Mouse (Mus musculus) inflammation-experienced regulatory T-cells, adult 6 months (primary cell): ENCODE results near the gene Slamf8. TPM values are rescaled to one million over a fixed set of nuclear protein-coding genes. Genes with fewer than 3 reads are reported as not detected.

Experiments used
- ATAC-seq: one replicate; pipeline ENCODE4 v1.8.0; 2017
- polyA plus RNA-seq, 3 experiments: library from polyadenylated mRNA; unstranded; fragments of 100-300 nt; shearing (Covaris generic); gene quantifications; one replicate each; pipeline ENCODE4 v1.2.1; 2017

The Slamf8 gene
- 1 to 10 TPM in 2 of 3 experiments, under 1 TPM in 1; 0.40 to 1.6 (median 1.1) TPM for polyA plus RNA-seq

- ATAC-seq: peak; percentile 63
These were observed at the start of gene Slamf8 for GRCm38 (mm10) chr1:172590385-172590784. Slamf8 (minus strand) TSS chr1:172590568.

- no peak for ATAC-seq
These were observed 48.4 kb upstream of the Slamf8 start for GRCm38 (mm10) chr1:172638781-172639180.

GRCm38 (mm10) chr1:172637801-172638200, 47.4 kb upstream of the Slamf8 start:
- no peak for ATAC-seq

- no peak for ATAC-seq
These were observed 45.9 kb upstream of the Slamf8 start for GRCm38 (mm10) chr1:172636266-172636665.

- ATAC-seq: no peak
These were observed 44.9 kb upstream of the Slamf8 start for GRCm38 (mm10) chr1:172635258-172635657.

DNA sequence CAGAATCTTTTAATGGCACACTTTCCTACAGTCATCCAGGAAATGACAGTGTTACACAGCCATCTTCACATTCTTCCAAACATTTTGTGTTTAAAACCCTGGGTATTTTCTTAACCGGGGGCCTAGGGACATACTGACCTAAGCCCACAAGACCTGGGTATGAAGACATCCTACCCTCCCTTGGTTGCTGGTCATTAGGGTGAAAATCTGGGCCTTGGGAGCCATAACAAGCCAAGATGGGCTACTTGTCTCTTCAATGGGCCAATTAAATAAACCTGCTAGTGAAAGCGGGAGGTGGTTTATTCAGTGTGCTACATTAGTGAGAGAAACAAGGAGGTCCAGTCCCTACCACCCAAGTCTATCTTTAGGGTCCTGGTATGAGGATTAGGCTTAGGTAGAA, 43.8 kb upstream of the Slamf8 start:
- ATAC-seq: no peak

DNA sequence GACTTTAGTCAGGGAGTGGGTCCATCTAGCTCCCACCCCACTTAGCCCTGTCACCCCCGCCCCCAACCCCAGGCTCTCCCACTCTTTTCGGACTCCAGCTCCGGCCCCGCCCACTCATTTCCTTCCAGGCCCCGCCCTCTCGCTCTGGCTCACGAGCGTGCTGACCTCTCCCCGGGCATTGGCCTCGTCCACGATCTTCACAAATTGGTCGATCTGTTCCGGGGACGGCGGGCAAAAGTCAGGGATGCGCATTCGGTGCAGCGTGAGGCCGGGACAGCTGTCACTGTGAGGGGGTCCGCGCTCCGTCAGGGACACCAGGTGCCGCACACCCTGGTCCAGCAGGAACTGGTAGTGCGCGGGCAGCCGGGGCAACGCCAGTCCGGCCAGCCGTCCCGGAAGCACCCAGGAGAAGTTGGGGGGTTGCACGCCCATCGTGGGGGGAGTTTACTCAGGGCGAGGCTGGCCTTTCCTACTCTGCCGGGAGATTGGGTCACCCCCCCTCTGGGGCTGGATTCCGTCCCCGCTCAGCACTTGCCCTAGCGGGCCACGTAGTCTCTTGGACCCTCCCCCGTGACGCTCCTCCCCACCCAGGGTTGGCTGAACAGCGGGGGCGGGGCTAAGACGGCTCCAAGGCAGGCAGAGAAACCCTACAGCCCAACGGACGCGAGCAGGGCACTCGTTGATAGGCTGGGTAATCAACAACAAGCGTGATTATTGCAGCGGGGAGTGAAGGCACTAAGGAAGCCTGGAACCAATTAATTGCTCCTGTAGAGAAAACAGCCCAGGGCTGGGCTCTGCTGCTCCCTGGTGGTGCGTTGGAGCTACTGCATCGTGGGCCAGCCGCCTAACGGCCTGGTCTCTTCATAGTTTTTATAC, 42.3 kb upstream of the Slamf8 start, which contains the start of gene Dusp23:
Gene Dusp23 (minus strand): TSS at position 512 of the 876 bp plus-strand sequence.
- ATAC-seq: peak; percentile 99

DNA sequence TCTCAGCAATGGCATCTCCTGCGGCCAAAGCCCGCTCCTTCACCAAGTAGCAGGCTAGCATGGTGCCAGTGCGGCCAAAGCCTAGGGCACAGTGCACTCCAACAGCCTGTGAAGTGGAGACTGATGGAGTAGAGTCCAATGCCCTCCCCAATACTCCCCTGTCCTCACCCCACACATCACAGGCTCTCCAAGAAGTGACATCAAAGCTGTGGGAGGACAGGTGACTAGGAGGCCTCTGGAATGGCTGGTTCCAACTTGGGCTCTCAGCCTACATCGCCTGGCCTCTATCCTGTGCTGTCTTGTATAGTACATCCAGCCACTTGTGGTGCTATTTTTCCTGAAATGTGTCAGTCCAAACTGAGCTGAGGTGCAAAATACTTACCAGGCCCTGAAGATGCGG, 41.4 kb upstream of the Slamf8 start:
- ATAC-seq: no peak

GRCm38 (mm10) chr1:172629831-172630230, 39.5 kb upstream of the Slamf8 start:
- ATAC-seq: no peak

- no peak for ATAC-seq
These were observed 35.9 kb upstream of the Slamf8 start for GRCm38 (mm10) chr1:172626306-172626705.

- no peak for ATAC-seq
These were observed 33.7 kb upstream of the Slamf8 start for GRCm38 (mm10) chr1:172624081-172624480.

DNA sequence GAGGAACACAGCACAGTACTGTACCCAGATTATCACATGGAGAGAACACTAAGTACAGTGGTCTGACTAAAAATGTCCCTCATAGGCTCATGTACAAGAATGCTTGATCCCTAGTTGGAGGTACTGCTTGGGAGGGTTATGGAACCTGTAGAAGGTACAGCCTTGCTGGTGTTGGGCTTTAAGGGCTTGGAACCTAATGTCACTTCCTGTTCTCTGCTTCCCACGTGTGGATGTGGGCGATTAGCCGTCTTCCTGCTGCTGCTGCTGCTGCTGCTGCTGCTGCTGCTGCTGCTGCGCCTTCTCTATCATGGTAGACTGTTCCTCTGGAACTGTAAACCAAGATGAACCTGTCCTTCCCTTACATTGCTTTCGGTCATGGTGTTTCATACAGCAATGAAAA, 33.2 kb upstream of the Slamf8 start:
- peak; percentile 90 for ATAC-seq

DNA sequence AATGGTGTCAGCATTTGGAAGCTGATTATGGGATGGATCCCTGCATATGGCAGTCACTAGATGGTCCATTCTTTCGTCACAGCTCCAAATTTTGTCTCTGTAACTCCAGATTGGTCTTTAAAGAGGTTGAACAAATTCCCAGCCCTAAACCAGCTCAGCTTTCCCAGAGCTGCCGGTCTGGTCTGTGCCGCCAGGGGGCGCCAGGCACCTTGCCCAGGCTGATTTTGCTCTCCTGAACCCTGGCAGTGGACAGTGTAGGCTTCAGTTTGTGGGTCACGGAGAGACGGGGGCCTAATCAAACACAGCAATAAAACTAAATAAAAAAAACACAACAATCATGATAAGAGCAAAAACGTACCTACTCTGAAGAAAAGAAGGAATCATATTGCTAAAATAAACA, 28.9 kb upstream of the Slamf8 start:
- ATAC-seq: peak; percentile 49

DNA sequence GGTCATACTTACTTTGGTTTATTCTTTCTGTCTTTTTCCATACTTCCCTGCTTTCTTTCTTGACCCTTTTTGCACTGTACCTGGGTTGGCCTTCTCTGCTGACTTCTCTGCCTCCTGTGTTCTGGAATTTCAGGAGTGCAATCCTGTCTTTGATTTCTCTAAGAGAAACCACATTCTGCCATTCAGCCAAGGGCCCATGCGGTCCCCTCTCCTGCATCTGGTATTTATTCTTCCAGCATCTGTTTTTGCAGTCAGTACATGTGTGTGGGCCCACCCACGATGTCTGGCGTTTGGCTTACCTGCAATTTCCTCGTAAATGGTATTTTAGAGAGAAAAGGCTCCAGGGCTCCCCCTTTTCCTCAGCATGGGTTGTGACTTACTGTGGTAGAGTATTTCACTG, 27.8 kb upstream of the Slamf8 start:
- ATAC-seq: no peak

DNA sequence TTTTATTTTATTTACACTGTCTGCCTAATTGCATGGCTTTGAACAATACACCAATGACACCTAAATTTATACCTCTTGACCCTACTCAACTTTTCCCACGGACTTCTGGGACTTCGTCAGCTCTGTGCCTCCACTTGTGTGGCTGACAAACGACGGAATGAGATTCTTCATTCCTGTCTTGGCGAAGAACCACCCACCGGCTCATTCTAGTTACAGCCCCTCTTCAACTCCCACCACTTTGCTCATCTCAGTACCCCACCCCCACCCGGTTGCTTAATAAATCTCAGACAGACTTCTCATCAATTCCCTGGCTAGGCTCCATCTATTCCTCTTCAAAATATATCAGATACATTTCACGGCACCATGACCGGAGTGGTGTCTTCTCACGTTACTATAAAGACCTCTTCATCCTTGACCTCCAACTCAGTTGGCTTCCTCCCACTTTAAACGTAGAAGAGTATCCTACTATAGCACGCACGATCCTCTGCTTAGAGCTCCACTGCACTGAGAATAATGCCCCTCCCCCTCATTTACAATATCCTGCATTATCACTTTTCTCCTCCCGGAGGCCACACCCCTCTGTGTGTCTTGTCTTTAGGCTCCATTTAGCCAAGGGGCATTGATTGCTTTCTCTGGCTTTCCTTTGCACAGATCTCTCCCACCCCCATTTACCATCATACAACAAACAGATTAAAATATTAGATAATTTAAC, 27.2 kb upstream of the Slamf8 start:
- ATAC-seq: no peak

- ATAC-seq: no peak
These were observed 26.4 kb upstream of the Slamf8 start for GRCm38 (mm10) chr1:172616537-172617300.

DNA sequence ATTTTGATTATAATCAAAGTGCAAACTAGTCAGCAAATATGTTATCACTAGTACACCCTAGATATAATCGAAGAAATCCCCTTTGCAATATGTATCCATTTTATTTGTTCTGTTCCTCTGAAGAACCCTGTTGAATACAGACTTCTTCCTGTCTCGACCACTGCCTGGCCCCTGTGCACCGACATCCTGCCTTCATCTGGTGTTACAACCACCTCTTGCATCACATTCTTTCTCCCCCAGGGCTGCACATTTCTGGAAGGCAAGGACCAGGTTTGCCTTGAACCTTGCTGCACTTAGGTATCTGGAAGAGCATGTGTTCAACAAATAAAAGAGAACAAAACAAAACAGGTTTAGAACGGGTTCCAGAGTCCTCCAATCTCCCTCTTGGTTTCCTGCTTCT, 25.0 kb upstream of the Slamf8 start:
- ATAC-seq: no peak

- no peak for ATAC-seq
These were observed 24.3 kb upstream of the Slamf8 start for GRCm38 (mm10) chr1:172614654-172615053.

- ATAC-seq: no peak
These were observed 22.4 kb upstream of the Slamf8 start for GRCm38 (mm10) chr1:172612745-172613144.

GRCm38 (mm10) chr1:172611304-172611703, 20.9 kb upstream of the Slamf8 start:
- no peak for ATAC-seq

GRCm38 (mm10) chr1:172602326-172602725, 12.0 kb upstream of the Slamf8 start, which contains the start of gene Fcrl6:
Fcrl6 (minus strand) TSS chr1:172602551.
- ATAC-seq: no peak

DNA sequence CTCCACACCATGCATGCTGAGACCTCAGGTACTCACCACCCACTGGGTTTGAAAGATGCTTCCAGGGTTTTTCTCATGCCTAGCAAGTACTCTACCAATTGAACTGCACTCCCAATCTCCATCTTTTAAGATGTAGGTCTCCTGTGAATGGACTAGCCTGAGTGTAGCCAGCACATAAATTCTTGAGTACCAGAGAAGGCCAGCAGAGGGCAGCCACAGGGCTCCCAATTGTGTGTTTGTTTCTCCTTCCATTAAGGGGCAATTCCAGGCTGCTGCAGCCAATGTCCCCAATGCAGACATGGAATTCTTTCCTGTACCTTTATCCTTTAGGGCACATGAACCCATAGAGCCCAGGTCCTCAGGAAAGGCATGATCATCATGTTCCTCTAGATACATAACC, 4.1 kb upstream of the Slamf8 start:
- ATAC-seq: no peak

DNA sequence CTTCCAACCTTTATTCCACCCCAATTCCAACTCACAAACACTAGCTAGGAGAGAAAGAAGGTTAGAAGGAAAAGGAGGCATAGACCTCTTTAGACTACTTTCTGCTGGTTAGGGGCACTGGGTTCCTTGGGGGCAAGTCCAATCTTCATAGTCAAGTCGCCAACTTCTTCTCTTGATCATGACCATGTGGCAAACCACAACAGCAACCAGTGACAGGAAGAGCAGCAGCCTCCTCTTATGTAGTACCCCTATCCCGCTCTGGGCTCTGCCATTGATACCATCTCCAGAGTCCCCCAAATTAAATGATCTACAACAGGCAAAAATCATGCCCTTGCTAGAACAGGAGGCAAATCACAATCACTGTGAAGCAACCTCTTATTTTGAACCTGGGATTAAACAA, 3.6 kb upstream of the Slamf8 start:
- no peak for ATAC-seq
